Mouse (Mus musculus): ENCODE results near the gene Csnk2a2. TPM values are rescaled to one million over a fixed set of nuclear protein-coding genes. Genes with fewer than 3 reads are reported as not detected.
A peak's percentile ranks its signal among the peaks of the same experiment; 100 is the strongest.

Gene Csnk2a2
- polyA plus RNA-seq, 1 experiment from 2014 or later = 8.9 TPM

DNA sequence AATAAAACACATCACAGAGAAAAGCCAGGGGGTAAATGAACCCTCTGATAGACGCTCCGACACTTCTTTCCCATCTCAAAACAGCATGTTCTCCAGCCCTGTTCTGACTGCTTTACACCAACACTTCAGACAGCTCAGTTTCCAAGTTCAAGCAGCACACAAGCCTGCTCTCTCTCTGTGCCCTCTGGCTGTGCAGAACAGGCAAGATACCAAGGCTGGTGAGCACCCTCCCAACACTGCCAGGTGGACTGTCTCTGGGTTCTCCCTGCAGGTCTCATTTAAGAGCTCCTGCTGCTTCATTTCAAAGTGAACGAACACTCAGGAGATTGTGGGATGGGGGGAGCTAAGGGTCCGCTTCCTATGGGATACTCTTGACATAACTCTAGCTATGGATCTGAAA lies 56.7 kb downstream of the Csnk2a2 start:
- Histone ChIP-seq H3K36me3 (no peaks in the 10 kb centered on the region), H3K4me2 (peak overlapping the region; percentile 75), H3K27me3 (no peaks in the 10 kb centered on the region), H3K27ac (no peak overlapping the region), H3K4me3 (peak overlapping the region; percentile 85), H3K4me1 (replicated peaks) (peaks cover 58% of the 10 kb centered on the region), H3K9me3 (no peaks in the 10 kb centered on the region), H3K9ac (peak overlapping the region; percentile 94)
- 63% methylated on average over 4 of the region's 4 CpGs for WGBS
- no peak for ATAC-seq (ENCODE audit: low FRiP score)

DNA sequence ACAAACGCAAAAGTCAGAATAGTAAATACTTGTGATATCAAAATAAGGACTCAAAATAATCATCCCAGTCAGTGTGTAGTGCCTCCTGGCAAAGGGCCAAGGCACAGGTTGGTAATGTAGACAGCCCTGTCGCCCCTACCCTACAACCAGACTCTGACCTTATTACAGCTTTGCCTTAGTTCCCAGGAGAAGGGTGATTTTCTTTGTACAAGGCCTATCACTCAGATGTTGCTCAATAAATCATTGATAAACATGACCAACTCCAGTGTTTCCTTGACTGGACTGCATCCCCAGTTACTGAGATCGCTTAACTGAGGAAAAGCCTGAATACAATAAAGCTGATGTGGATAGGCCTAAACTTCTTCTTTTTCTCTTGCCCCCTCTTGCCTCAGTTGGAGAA lies 57.4 kb downstream of the Csnk2a2 start:
- Histone ChIP-seq H3K27ac (no peak overlapping the region), H3K36me3 (no peaks in the 10 kb centered on the region), H3K4me3 (peak overlapping the region; percentile 85), H3K4me1 (replicated peaks) (peaks cover 65% of the 10 kb centered on the region), H3K4me2 (peak overlapping the region; percentile 75), H3K9me3 (no peaks in the 10 kb centered on the region), H3K27me3 (no peaks in the 10 kb centered on the region), H3K9ac (peak overlapping the region; percentile 94)
- 82% methylated on average over 3 of the region's 3 CpGs for WGBS
- ATAC-seq (ENCODE audit: low FRiP score) = no peak

DNA sequence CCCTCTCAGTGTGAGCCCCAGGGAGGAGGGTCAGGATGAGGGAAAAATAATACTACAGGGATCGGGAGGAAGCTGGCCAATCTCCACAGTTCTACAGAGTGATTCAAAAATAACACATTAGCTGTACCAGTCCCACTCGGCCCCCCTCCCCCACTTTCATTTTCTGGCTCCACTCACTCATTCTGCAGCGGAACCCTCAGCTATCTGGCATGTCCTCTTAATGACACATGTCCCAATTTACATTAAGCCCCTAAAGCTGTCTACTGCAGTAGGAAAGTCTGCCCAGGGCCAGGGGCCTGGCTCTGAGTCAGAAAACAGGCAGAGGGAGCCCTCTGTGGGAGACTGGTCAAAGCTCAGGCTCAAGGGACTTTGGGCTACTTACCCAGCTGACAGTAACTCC lies 59.9 kb downstream of the Csnk2a2 start:
- Histone ChIP-seq H3K4me2 (peak overlapping the region; percentile 40), H3K4me1 (replicated peaks) (peaks cover 83% of the 10 kb centered on the region), H3K27me3 (no peaks in the 10 kb centered on the region), H3K27ac (peak overlapping the region; percentile 77), H3K9ac (peak overlapping the region; percentile 53), H3K4me3 (peak overlapping the region; percentile 8; the same call in 1 of the 2 replicates), H3K9me3 (no peaks in the 10 kb centered on the region), H3K36me3 (no peaks in the 10 kb centered on the region)
- ATAC-seq (ENCODE audit: low FRiP score) = peak; percentile 49
- 0% methylated on average over 3 of the region's 3 CpGs for WGBS

DNA sequence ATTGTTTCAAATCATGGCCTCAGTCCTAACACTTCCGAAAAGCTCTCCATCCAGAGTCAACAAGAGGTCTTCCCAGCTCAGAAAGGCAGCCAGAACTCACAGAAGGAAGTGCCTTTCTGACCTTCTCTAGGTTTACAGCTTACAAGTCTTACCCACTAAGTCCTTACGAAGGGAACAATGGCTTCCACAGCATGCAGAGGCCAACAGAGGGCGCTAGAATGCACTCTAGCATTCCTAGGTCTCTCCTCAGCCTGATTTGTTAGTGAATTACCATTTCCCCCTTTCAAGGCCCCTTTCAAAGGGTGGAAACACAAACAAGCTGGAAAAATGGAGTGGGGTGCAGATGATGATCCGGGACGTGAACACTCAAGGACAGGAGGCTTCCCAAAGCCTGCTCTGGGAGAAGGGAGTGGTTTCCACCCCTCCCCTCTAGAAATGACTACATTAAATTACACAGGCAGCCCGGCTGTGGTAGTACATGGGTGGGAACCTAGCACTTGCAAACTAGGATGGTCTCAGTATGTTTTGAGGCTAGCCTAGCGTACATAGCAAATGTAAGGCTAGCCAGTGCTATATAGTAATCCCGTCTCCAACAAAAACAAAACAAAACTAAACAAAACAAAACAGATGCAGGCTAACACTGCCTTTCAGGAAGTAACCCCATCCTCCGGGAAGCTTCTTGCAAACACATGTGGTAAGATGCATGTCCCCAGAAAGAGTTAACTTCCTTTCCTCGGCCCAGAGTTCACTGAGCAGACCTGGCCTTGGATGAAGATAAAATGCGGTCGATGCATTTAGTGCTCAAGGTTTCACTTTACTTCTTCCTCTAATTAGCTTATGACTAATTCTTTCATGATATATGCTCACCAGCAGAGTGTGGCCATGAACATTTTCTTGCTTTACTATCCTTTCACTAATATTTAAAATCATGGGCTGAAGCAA lies 62.0 kb downstream of the Csnk2a2 start:
- Histone ChIP-seq H3K27ac (peak overlapping the region; percentile 77), H3K9me3 (no peaks in the 10 kb centered on the region), H3K4me2 (peak overlapping the region; percentile 17; the same call in 1 of the 2 replicates), H3K4me1 (replicated peaks) (peaks cover 71% of the 10 kb centered on the region), H3K9ac (peak overlapping the region; percentile 36; the same call in 1 of the 2 replicates), H3K4me3 (no peak overlapping the region), H3K36me3 (peaks cover 9% of the 10 kb centered on the region), H3K27me3 (no peaks in the 10 kb centered on the region)
- peak; percentile 26; the same call in 1 of the 2 replicates for ATAC-seq (ENCODE audit: low FRiP score)
- WGBS = 40% methylated on average over 12 of the region's 12 CpGs

DNA sequence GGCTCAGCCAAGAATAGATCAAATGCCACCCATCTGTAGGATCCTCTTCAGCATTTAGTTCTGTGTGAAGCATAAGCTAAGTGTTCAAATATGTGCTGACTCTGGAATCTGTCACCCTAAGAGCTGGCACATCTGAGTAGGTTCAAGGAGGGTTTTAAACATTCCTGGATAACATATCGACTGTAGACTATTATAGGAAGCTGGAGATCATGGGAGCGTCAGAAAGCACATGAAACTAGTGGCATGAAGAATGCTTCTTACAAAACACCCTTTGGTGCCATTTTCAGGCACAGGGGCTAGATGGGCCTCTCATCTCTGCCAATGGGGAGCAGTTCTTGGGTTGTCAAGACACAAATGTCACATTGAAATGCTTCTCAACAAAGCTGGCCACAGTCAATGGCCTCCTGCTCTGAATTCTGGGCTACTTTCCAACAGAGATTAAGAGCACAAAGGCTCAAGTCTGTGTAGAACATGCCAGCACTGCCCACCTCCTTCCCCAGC lies 63.0 kb downstream of the Csnk2a2 start:
- Histone ChIP-seq H3K4me2 (0 out of 2 replicates have a peak overlapping the region, but pooled peaks have one; percentile 11), H3K27me3 (no peaks in the 10 kb centered on the region), H3K9me3 (no peaks in the 10 kb centered on the region), H3K4me3 (no peak overlapping the region), H3K9ac (no peak overlapping the region), H3K27ac (peak overlapping the region; percentile 77), H3K36me3 (peaks cover 19% of the 10 kb centered on the region), H3K4me1 (replicated peaks) (peaks cover 61% of the 10 kb centered on the region)
- ATAC-seq (ENCODE audit: low FRiP score) = peak; percentile 67
- WGBS = 50% methylated on average over 2 of the region's 2 CpGs

DNA sequence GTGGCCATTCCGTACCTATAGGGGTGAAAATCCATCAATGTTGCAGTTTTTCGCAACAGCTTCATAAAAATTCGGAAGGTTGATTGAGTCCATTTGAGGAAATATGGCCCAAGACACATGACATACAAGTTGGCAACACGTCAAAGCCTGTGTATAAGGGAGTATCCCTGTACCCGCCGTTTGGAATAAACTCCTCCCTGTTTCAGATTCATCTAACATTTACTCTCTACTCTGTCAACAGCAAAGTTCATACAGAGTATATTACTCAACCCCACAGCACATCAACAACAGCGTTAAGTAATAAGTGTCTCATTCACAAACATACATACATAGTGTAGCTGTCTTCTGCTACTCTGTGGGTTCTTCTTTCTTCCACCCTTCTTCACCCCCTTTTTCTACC lies 65.2 kb downstream of the Csnk2a2 start:
- H3K27me3 ChIP-seq = no peaks in the 10 kb centered on the region
- no peak overlapping the region for H3K4me2 ChIP-seq
- peaks cover 40% of the 10 kb centered on the region for H3K36me3 ChIP-seq
- no peak overlapping the region for H3K9ac ChIP-seq
- no peak overlapping the region for H3K4me3 ChIP-seq
- peaks cover 40% of the 10 kb centered on the region for H3K4me1 ChIP-seq (replicated peaks)
- no peak overlapping the region for H3K27ac ChIP-seq
- no peak for ATAC-seq (ENCODE audit: low FRiP score)
- WGBS = 93% methylated on average over 7 of the region's 7 CpGs
- no peaks in the 10 kb centered on the region for H3K9me3 ChIP-seq

DNA sequence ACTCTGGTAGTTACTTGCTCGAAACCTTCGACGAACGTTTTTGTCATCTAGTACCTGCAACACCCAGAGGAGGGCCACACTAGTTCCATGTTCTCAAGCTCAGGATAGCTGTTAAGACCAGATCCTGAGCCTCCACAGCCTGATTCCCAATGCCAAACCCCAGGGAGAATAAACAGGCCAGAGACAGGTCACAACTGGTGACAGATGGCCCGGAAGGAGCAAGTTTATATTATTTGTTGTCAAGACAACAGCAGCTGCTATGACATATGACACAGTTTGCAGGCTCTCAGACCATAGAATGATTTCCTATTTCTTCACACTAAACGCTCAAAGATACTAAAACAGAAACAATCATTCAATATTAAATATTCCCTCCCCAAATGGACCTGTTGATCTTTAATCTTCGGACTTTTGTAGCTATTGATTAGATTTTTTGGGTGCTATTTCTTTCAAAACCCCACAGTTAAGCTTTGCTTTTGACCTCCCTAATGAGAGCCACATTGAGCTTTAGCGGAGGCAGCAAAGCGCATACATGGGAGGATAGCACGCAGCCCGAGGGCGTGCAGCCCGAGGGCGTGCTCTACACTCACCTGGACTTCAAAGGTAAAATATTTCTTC lies 67.5 kb downstream of the Csnk2a2 start:
- Histone ChIP-seq H3K4me1 (replicated peaks) (peaks cover 17% of the 10 kb centered on the region), H3K4me2 (no peak overlapping the region), H3K9me3 (no peaks in the 10 kb centered on the region), H3K36me3 (peaks cover 52% of the 10 kb centered on the region), H3K27me3 (no peaks in the 10 kb centered on the region), H3K27ac (no peak overlapping the region), H3K9ac (no peak overlapping the region), H3K4me3 (no peak overlapping the region)
- 93% methylated on average over 14 of the region's 14 CpGs for WGBS
- no peak for ATAC-seq (ENCODE audit: low FRiP score)

DNA sequence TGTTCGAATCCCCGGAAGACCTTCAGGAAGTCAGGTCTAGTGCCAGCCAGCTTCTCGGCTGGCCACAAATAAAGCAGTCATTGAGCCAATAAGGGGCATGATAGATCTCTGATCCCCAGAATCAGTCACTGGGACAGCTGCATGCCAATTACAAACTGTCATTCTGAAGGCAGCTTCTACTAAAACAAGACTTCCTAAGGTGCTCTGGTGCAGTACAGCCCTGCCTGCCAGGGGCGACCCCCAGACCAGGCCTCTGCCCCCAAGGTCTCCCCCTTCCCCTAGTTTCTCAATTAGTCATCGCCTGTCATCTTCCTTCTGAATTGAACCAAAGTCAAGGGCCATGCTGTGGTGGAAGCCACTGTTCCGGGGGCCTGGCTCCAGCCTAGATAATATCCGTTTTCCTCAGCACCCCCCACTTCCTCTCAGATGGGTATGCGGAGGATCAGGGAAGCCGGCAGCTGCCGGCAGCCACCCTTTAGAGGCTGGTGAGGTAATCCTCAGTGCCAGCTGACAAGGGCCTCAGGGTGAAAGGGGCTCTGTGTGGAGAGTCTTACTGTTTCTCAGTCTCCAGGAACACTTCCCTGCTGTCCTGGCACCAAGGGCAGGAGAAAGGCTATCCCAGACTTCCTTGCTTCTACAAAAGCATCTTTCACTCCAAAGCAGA lies 78.4 kb downstream of the Csnk2a2 start:
- no peaks in the 10 kb centered on the region for H3K36me3 ChIP-seq
- no peaks in the 10 kb centered on the region for H3K27me3 ChIP-seq
- H3K4me3 ChIP-seq = no peak overlapping the region
- peaks cover 7% of the 10 kb centered on the region for H3K4me1 ChIP-seq (replicated peaks)
- no peaks in the 10 kb centered on the region for H3K9me3 ChIP-seq
- no peak overlapping the region for H3K27ac ChIP-seq
- no peak for ATAC-seq (ENCODE audit: low FRiP score)
- H3K9ac ChIP-seq = 0 out of 2 replicates have a peak overlapping the region, but pooled peaks have one; percentile 3
- WGBS = 50% methylated on average over 10 of the region's 10 CpGs
- no peak overlapping the region for H3K4me2 ChIP-seq

DNA sequence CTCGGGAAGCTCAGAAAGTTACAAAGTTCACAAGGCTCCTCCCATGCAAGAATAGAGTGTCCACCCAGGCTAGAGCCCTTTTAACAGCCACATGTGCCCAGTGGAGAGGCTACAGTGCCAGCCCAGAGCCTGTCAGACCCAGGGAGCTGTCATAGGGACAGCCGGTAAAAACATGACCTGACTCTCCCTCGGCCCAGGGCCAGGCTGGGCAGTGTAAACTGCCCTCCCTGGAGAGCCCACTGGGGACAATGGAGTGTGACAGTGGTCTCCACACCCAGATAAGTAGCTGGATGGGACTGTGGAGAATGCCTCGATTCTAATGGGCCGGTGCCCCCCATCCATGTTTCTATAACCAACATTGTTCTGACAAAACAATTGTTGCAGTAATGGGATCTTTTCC lies 80.3 kb downstream of the Csnk2a2 start:
- ATAC-seq (ENCODE audit: low FRiP score) = no peak
- no peak overlapping the region for H3K4me2 ChIP-seq
- H3K4me1 ChIP-seq (replicated peaks) = peaks cover 7% of the 10 kb centered on the region
- no peak overlapping the region for H3K4me3 ChIP-seq
- no peaks in the 10 kb centered on the region for H3K36me3 ChIP-seq
- H3K9ac ChIP-seq = no peak overlapping the region
- 81% methylated on average over 5 of the region's 5 CpGs for WGBS
- no peaks in the 10 kb centered on the region for H3K27me3 ChIP-seq
- H3K27ac ChIP-seq = no peak overlapping the region
- H3K9me3 ChIP-seq = no peaks in the 10 kb centered on the region

DNA sequence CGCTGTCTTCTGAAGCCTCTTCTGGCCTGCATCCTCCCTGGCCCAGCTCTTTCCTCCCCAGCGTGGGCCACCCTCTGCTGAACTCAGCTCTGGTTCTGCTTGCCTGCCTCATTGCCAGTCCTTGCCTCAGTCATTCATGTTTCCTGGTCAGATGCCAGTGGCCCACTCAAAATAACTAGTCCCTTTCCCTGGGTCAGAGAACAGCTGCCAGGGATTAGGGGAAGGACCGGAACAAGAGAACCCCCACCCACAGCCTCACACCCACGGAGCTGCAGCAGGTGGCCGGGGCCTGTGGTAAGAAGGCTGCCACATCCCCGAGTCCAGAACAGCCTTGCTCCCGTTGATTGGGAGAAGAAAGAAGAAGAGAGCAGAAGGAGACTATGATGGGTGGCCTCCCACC lies 88.7 kb downstream of the Csnk2a2 start:
- WGBS = 78% methylated on average over 7 of the region's 7 CpGs
- Histone ChIP-seq H3K27ac (no peak overlapping the region), H3K4me3 (no peak overlapping the region), H3K27me3 (no peaks in the 10 kb centered on the region), H3K4me1 (replicated peaks) (peaks cover 20% of the 10 kb centered on the region), H3K9ac (no peak overlapping the region), H3K9me3 (no peaks in the 10 kb centered on the region), H3K36me3 (no peaks in the 10 kb centered on the region), H3K4me2 (no peak overlapping the region)
- no peak for ATAC-seq (ENCODE audit: low FRiP score)

DNA sequence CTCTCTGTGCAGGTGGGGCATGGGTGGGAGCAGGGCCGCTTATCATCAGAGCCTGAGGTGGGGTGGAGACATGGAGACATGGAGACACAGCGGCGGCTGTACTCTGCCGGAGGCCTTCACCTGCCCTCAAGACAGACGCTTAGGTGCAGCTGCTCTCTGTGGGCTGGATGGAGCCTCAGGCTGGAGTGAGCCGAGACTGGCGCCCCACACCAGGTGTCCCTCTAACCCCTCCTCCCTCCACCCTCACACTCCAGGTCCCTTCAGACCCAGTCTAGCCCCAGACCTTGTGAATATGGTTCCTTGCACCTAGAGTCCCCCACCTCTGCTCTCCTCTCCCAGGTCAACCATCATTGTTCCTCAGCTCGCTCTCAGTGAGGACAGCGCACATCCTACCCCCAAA lies 90.7 kb downstream of the Csnk2a2 start:
- Histone ChIP-seq H3K9me3 (no peaks in the 10 kb centered on the region), H3K36me3 (no peaks in the 10 kb centered on the region), H3K4me3 (no peak overlapping the region), H3K4me2 (no peak overlapping the region), H3K27ac (no peak overlapping the region), H3K27me3 (no peaks in the 10 kb centered on the region), H3K4me1 (replicated peaks) (peaks cover 25% of the 10 kb centered on the region), H3K9ac (no peak overlapping the region)
- 78% methylated on average over 9 of the region's 9 CpGs for WGBS
- ATAC-seq (ENCODE audit: low FRiP score) = no peak

DNA sequence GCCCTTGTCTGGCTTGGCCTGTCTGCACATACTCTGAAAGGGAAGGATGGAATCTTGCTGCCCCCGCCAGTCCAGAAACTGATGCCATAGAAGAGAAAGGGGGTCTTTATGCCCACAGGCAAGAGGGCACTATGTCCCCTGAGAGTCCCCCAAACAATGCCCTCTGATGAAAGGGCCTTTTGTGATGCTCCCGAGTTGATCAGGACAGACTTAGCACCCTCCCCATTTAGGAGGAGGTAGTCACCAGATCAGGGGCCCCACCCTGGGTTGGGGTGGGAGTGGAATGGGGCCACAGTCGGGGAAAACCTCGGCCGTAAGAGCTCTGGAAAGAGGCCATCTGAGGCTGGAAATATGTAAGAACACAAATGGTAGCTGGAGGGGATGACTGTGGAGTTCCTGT lies 92.6 kb downstream of the Csnk2a2 start:
- Histone ChIP-seq H3K4me3 (no peak overlapping the region), H3K9me3 (no peaks in the 10 kb centered on the region), H3K4me2 (no peak overlapping the region), H3K36me3 (no peaks in the 10 kb centered on the region), H3K4me1 (replicated peaks) (peaks cover 25% of the 10 kb centered on the region), H3K27ac (peak overlapping the region; percentile 50), H3K27me3 (no peaks in the 10 kb centered on the region), H3K9ac (no peak overlapping the region)
- no peak for ATAC-seq (ENCODE audit: low FRiP score)
- 37% methylated on average over 5 of the region's 5 CpGs for WGBS

Measured in hindbrain, embryonic 13.5 days (tissue).